Comparison of ENCODE assay signal across 8 mouse cellular contexts in the genomic region with DNA sequence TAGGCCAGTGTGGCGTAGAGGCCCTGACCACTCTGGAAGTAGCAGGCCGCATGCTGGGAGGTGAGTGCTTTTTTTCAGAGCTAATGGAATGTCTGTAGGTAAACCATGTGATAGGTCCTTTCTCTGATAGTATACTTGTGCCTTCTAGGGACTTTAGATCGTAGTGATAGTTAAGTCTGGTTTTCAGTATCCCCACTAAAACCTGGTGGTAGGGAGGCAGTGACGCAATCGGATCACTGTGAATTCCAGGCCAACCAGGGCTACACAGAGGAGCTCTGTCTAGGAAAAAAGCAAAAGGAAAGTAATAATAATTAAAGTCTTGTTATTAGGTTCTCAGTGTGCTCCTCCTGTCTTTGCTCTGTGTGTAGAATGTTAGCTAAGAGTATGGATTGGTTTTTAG. TPM values are rescaled to one million over a fixed set of nuclear protein-coding genes. Genes with fewer than 3 reads are reported as not detected.
DNase-seq lines count a peak whose midpoint lies in the region; ATAC-seq and TF ChIP-seq lines count a peak whose summit lies in the region.

No protein-coding gene starts in this region.

- H3K4me2 ChIP-seq in embryonic facial prominence, embryonic 11.5 days (ENCODE audit: low read depth, low read length), result peak overlapping the region; percentile 70
- peak overlapping the region; percentile 94 for H3K4me2 ChIP-seq in intestine, embryonic 14.5 days (ENCODE audit: low read length)
- peak overlapping the region; percentile 86 for H3K4me2 ChIP-seq in neural tube, embryonic 13.5 days

- no peak for TF ChIP-seq CTCF in liver, adult 2 months (IDR thresholded peaks at IDR 0.05; ENCODE audit: low read depth, low read length)

- H3K4me1 ChIP-seq in liver, adult 2 months (ENCODE audit: control insufficient read depth, insufficient read depth, low read length), result peaks cover 24% of the 10 kb centered on the region
- peaks cover 6% of the 10 kb centered on the region for H3K4me1 ChIP-seq in embryonic facial prominence, embryonic 11.5 days (ENCODE audit: control insufficient read depth, insufficient read depth, low read length)
- peaks cover 28% of the 10 kb centered on the region for H3K4me1 ChIP-seq in intestine, embryonic 14.5 days (replicated peaks; ENCODE audit: control insufficient read depth, insufficient read depth, low read length)
- peaks cover 47% of the 10 kb centered on the region for H3K4me1 ChIP-seq in neural tube, embryonic 13.5 days (replicated peaks)

- peak overlapping the region; percentile 82 for H3K27ac ChIP-seq in liver, adult 2 months (replicated peaks; ENCODE audit: insufficient read depth, low read depth, low read length)
- H3K27ac ChIP-seq in embryonic facial prominence, embryonic 11.5 days (replicated peaks; ENCODE audit: low read depth, low read length), result no peak overlapping the region
- peak overlapping the region; percentile 74 for H3K27ac ChIP-seq in intestine, embryonic 14.5 days (ENCODE audit: low read depth)
- H3K27ac ChIP-seq in neural tube, embryonic 13.5 days (replicated peaks), result peak overlapping the region; percentile 87; the same call in 1 of the 2 replicates

- H3K36me3 ChIP-seq in liver, adult 2 months (ENCODE audit: control insufficient read depth, insufficient read depth, low read length), result peaks cover 18% of the 10 kb centered on the region; the same call in 1 of the 2 replicates
- H3K36me3 ChIP-seq in embryonic facial prominence, embryonic 11.5 days (replicated peaks; ENCODE audit: control insufficient read depth, insufficient read depth, low read depth, low read length), result peaks cover 4% of the 10 kb centered on the region
- H3K36me3 ChIP-seq in intestine, embryonic 14.5 days (ENCODE audit: control insufficient read depth, insufficient read depth, low read length), result peaks cover 46% of the 10 kb centered on the region
- peaks cover 43% of the 10 kb centered on the region for H3K36me3 ChIP-seq in neural tube, embryonic 13.5 days

- TF ChIP-seq POLR2A in liver, adult 2 months (IDR thresholded peaks at IDR 0.05; ENCODE audit: extremely low read depth, insufficient read depth, low read length), result no peak

- no peak for ATAC-seq in embryonic facial prominence, embryonic 11.5 days (replicated peaks; ENCODE audit: insufficient number of reproducible peaks, low FRiP score, low TSS enrichment, low read depth)
- ATAC-seq in intestine, embryonic 14.5 days (replicated peaks; ENCODE audit: low FRiP score, low TSS enrichment, low read depth), result no peak
- no peak for ATAC-seq in neural tube, embryonic 13.5 days (ENCODE audit: low read depth)

- no peaks in the 10 kb centered on the region for H3K9me3 ChIP-seq in embryonic facial prominence, embryonic 11.5 days (replicated peaks; ENCODE audit: control insufficient read depth, low read length)
- H3K9me3 ChIP-seq in intestine, embryonic 14.5 days (ENCODE audit: control insufficient read depth, low read length), result no peaks in the 10 kb centered on the region
- H3K9me3 ChIP-seq in neural tube, embryonic 13.5 days, result no peaks in the 10 kb centered on the region

- H3K27me3 ChIP-seq in liver, adult 2 months (ENCODE audit: control insufficient read depth, insufficient read depth, low read length), result no peaks in the 10 kb centered on the region
- H3K27me3 ChIP-seq in embryonic facial prominence, embryonic 11.5 days (ENCODE audit: control insufficient read depth, insufficient read depth, low read length), result no peaks in the 10 kb centered on the region
- H3K27me3 ChIP-seq in intestine, embryonic 14.5 days (replicated peaks; ENCODE audit: control insufficient read depth, insufficient read depth, low read length), result no peaks in the 10 kb centered on the region
- H3K27me3 ChIP-seq in neural tube, embryonic 13.5 days, result no peaks in the 10 kb centered on the region

- peak overlapping the region; percentile 91 for H3K9ac ChIP-seq in liver, adult 2 months (ENCODE audit: low read depth, low read length)
- peak overlapping the region; percentile 87 for H3K9ac ChIP-seq in embryonic facial prominence, embryonic 11.5 days (replicated peaks; ENCODE audit: low read length)
- H3K9ac ChIP-seq in intestine, embryonic 14.5 days (ENCODE audit: low read length), result peak overlapping the region; percentile 90
- peak overlapping the region; percentile 96 for H3K9ac ChIP-seq in neural tube, embryonic 13.5 days

- no peak for DNase-seq in liver, adult 2 months (ENCODE audit: extremely low read depth, low read depth, low spot score)
- DNase-seq in liver, result no peak
- DNase-seq in embryonic facial prominence, embryonic 11.5 days (ENCODE audit: low spot score), result no peak
- no peak for DNase-seq in intestine, embryonic 14.5 days (ENCODE audit: low spot score)
- DNase-seq in left cerebral cortex, postnatal 25 days (ENCODE audit: low spot score in 2 of 2), result no peak
- no peak for DNase-seq in frontal cortex, postnatal 25 days (ENCODE audit: low spot score in 2 of 2)
- DNase-seq in adrenal gland, postnatal 36 days, result no peak

- intact Hi-C loops in left cerebral cortex, postnatal 25 days (cut with DNase I), result no loop called here

- WGBS in liver, adult 2 months, result 6% methylated on average over 5 of the region's 5 CpGs
- WGBS in embryonic facial prominence, embryonic 11.5 days, result 38% methylated on average over 5 of the region's 5 CpGs
- WGBS in intestine, embryonic 14.5 days, result 28% methylated on average over 5 of the region's 5 CpGs
- 32% methylated on average over 5 of the region's 5 CpGs for WGBS in neural tube, embryonic 13.5 days

- no peaks in the 10 kb centered on the region; the same call in 1 of the 2 replicates for H3K79me2 ChIP-seq in liver, adult 2 months (ENCODE audit: control insufficient read depth, insufficient read depth, low read length)

- H3K4me3 ChIP-seq in liver, adult 2 months (ENCODE audit: insufficient read depth, low read depth, low read length), result peak overlapping the region; percentile 87
- H3K4me3 ChIP-seq in embryonic facial prominence, embryonic 11.5 days (ENCODE audit: low read depth, low read length), result peak overlapping the region; percentile 86
- H3K4me3 ChIP-seq in intestine, embryonic 14.5 days (ENCODE audit: low read depth, low read length), result peak overlapping the region; percentile 92
- H3K4me3 ChIP-seq in neural tube, embryonic 13.5 days, result peak overlapping the region; percentile 92

RNA-seq across cellular contexts. Expression of gene Fau, which starts 0.9 kb away (rescaled TPM):
- total RNA-seq in liver, adult 2 months (2014; rRNA removed), result 455 and 560 TPM in 2 replicates
- polyA plus RNA-seq in liver, adult 2 months (2012; rRNA removed), result 715 and 820 TPM in 2 replicates
- polyA plus RNA-seq in embryonic facial prominence, embryonic 11.5 days (2014; fragmentation: Nextera tagmentation; extraction: Ambion mirVana), result 773 and 801 TPM in 2 replicates
- 1,017 and 1,054 TPM in 2 replicates for polyA plus RNA-seq in intestine, embryonic 14.5 days (2014; fragmentation: Nextera tagmentation; extraction: Ambion mirVana)
- polyA plus RNA-seq in neural tube, embryonic 13.5 days (2015; fragmentation: Nextera tagmentation; extraction: Ambion mirVana), result 578 and 624 TPM in 2 replicates
- 100 to 1,000 TPM; 593 to 625 TPM for total RNA-seq in left cerebral cortex, postnatal 25 days (2021)
- total RNA-seq in adrenal gland, postnatal 36 days (2021), result 1,000 to 10,000 TPM; 1,081 to 1,082 TPM

RNA-seq across cellular contexts. Expression of gene Mrpl49, which starts 0.9 kb away (rescaled TPM):
- 27.1 and 27.2 TPM in 2 replicates for total RNA-seq in liver, adult 2 months (2014; rRNA removed)
- polyA plus RNA-seq in liver, adult 2 months (2012; rRNA removed), result 13.6 and 16.8 TPM in 2 replicates
- polyA plus RNA-seq in embryonic facial prominence, embryonic 11.5 days (2014; fragmentation: Nextera tagmentation; extraction: Ambion mirVana), result 96.6 and 100 TPM in 2 replicates
- 82.1 and 82.5 TPM in 2 replicates for polyA plus RNA-seq in intestine, embryonic 14.5 days (2014; fragmentation: Nextera tagmentation; extraction: Ambion mirVana)
- polyA plus RNA-seq in neural tube, embryonic 13.5 days (2015; fragmentation: Nextera tagmentation; extraction: Ambion mirVana), result 65.5 and 68.2 TPM in 2 replicates
- total RNA-seq in left cerebral cortex, postnatal 25 days (2021), result 10 to 100 TPM; 45.1 to 47.0 TPM
- 10 to 100 TPM; 58.2 to 58.6 TPM for total RNA-seq in adrenal gland, postnatal 36 days (2021)

RNA-seq across cellular contexts. Expression of gene Znhit2, which starts 2.5 kb away (rescaled TPM):
- total RNA-seq in liver, adult 2 months (2014; rRNA removed), result 10.9 and 12.6 TPM in 2 replicates
- polyA plus RNA-seq in liver, adult 2 months (2012; rRNA removed), result 52.6 and 52.7 TPM in 2 replicates
- polyA plus RNA-seq in embryonic facial prominence, embryonic 11.5 days (2014; fragmentation: Nextera tagmentation; extraction: Ambion mirVana), result 40.8 and 44.2 TPM in 2 replicates
- polyA plus RNA-seq in intestine, embryonic 14.5 days (2014; fragmentation: Nextera tagmentation; extraction: Ambion mirVana), result 33.8 and 38.3 TPM in 2 replicates
- 28.1 and 33.7 TPM in 2 replicates for polyA plus RNA-seq in neural tube, embryonic 13.5 days (2015; fragmentation: Nextera tagmentation; extraction: Ambion mirVana)
- 10 to 100 TPM; 33.4 to 38.1 TPM for total RNA-seq in left cerebral cortex, postnatal 25 days (2021)
- total RNA-seq in adrenal gland, postnatal 36 days (2021), result 10 to 100 TPM; 29.7 to 34.8 TPM

RNA-seq across cellular contexts. Expression of gene Tm7sf2, which starts 9.7 kb away (rescaled TPM):
- total RNA-seq in liver, adult 2 months (2014; rRNA removed), result 185 and 210 TPM in 2 replicates
- polyA plus RNA-seq in liver, adult 2 months (2012; rRNA removed), result 433 and 503 TPM in 2 replicates
- polyA plus RNA-seq in embryonic facial prominence, embryonic 11.5 days (2014; fragmentation: Nextera tagmentation; extraction: Ambion mirVana), result 26.0 and 26.3 TPM in 2 replicates
- 30.6 and 31.4 TPM in 2 replicates for polyA plus RNA-seq in intestine, embryonic 14.5 days (2014; fragmentation: Nextera tagmentation; extraction: Ambion mirVana)
- polyA plus RNA-seq in neural tube, embryonic 13.5 days (2015; fragmentation: Nextera tagmentation; extraction: Ambion mirVana), result 48.4 and 49.6 TPM in 2 replicates
- total RNA-seq in left cerebral cortex, postnatal 25 days (2021), result 10 to 100 TPM; 24.9 to 25.2 TPM
- 10 to 100 TPM; 22.9 to 42.0 TPM for total RNA-seq in adrenal gland, postnatal 36 days (2021)

RNA-seq across cellular contexts. Expression of gene Syvn1, which starts 12.1 kb away (rescaled TPM):
- total RNA-seq in liver, adult 2 months (2014; rRNA removed), result 7.6 and 15.2 TPM in 2 replicates
- polyA plus RNA-seq in liver, adult 2 months (2012; rRNA removed), result 53.0 and 64.7 TPM in 2 replicates
- polyA plus RNA-seq in embryonic facial prominence, embryonic 11.5 days (2014; fragmentation: Nextera tagmentation; extraction: Ambion mirVana), result 18.8 and 20.2 TPM in 2 replicates
- polyA plus RNA-seq in intestine, embryonic 14.5 days (2014; fragmentation: Nextera tagmentation; extraction: Ambion mirVana), result 24.5 and 28.1 TPM in 2 replicates
- 36.2 and 37.0 TPM in 2 replicates for polyA plus RNA-seq in neural tube, embryonic 13.5 days (2015; fragmentation: Nextera tagmentation; extraction: Ambion mirVana)
- total RNA-seq in left cerebral cortex, postnatal 25 days (2021), result 10 to 100 TPM; 45.4 to 49.5 TPM
- 10 to 100 TPM; 57.5 to 61.2 TPM for total RNA-seq in adrenal gland, postnatal 36 days (2021)
